Comparison of ENCODE assay signal across 17 mouse cellular contexts in the genomic region with DNA sequence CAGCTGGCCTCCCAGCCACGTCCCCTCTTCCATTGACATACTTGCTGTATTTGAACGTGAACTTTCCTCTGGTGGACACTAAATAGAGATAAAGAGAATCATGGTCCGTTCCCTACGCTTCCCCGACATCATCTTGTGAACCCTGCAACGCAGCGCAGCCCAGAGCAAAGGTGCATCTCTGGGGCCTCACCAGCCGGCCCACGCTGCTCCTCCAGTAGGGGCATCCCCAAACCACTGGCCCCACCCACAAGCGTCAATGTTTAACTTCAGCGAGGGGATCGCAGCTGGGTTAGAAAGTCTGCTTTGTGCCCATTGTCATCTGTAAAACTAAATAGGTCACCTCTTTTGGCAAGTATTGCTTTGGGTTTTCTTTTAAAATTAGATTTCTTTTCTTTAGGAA.
DNase-seq lines count a peak whose midpoint lies in the region; ATAC-seq lines count a peak whose summit lies in the region.
"Had no signal": no experiment of that assay in that cellular context is flagged by ENCODE, and none has a peak within 500 bp of the region (broad histone marks: within the 10 kb centered on the region; RNA-seq: fewer than 3 reads in every experiment).

No protein-coding gene starts in this region.

- H3K9me3 ChIP-seq in liver, embryonic 11.5 days (ENCODE audit: control insufficient read depth, low read length) = no peaks in the 10 kb centered on the region
- no peaks in the 10 kb centered on the region for H3K9me3 ChIP-seq in liver, embryonic 16.5 days (replicated peaks; ENCODE audit: control insufficient read depth, low read length)
- H3K9me3 ChIP-seq in hindbrain, embryonic 12.5 days (replicated peaks) = no peaks in the 10 kb centered on the region
- H3K9me3 ChIP-seq: embryonic facial prominence, embryonic 15.5 days; forebrain, embryonic 12.5 days; limb, embryonic 12.5 days had no signal

- H3K36me3 ChIP-seq in liver, embryonic 11.5 days (ENCODE audit: control insufficient read depth, insufficient read depth, low read length) = peaks cover 9% of the 10 kb centered on the region
- H3K36me3 ChIP-seq in liver, embryonic 16.5 days (ENCODE audit: control insufficient read depth, insufficient read depth) = no peaks in the 10 kb centered on the region
- H3K36me3 ChIP-seq in hindbrain, embryonic 12.5 days = peaks cover 49% of the 10 kb centered on the region

- no peaks in the 10 kb centered on the region; the same call in 1 of the 2 replicates for H3K4me1 ChIP-seq in liver, embryonic 11.5 days (replicated peaks; ENCODE audit: control insufficient read depth, insufficient read depth, low read length)
- H3K4me1 ChIP-seq in liver, embryonic 16.5 days (ENCODE audit: control insufficient read depth, low read depth, low read length) = peaks cover 4% of the 10 kb centered on the region; the same call in 1 of the 2 replicates
- peaks cover 11% of the 10 kb centered on the region for H3K4me1 ChIP-seq in hindbrain, embryonic 12.5 days

- H3K27me3 ChIP-seq in liver, embryonic 11.5 days (replicated peaks; ENCODE audit: control insufficient read depth, insufficient read depth, low read length) = no peaks in the 10 kb centered on the region
- H3K27me3 ChIP-seq in liver, embryonic 16.5 days (ENCODE audit: control insufficient read depth, insufficient read depth, low read depth, low read length) = no peaks in the 10 kb centered on the region
- H3K27me3 ChIP-seq in hindbrain, embryonic 12.5 days = no peaks in the 10 kb centered on the region
- H3K27me3 ChIP-seq: embryonic facial prominence, embryonic 15.5 days; forebrain, embryonic 12.5 days; limb, embryonic 12.5 days had no signal

- no peak overlapping the region for H3K4me2 ChIP-seq in liver, embryonic 11.5 days
- no peak overlapping the region for H3K4me2 ChIP-seq in liver, embryonic 16.5 days (ENCODE audit: low read depth, low read length)
- H3K4me2 ChIP-seq in hindbrain, embryonic 12.5 days (replicated peaks) = no peak overlapping the region
- H3K4me2 ChIP-seq: embryonic facial prominence, embryonic 15.5 days; forebrain, embryonic 12.5 days; limb, embryonic 12.5 days had no signal

- no peak overlapping the region for H3K27ac ChIP-seq in liver, embryonic 11.5 days (ENCODE audit: low read depth, low read length)
- no peak overlapping the region for H3K27ac ChIP-seq in liver, embryonic 16.5 days (ENCODE audit: low read length)
- no peak overlapping the region for H3K27ac ChIP-seq in hindbrain, embryonic 12.5 days
- H3K27ac ChIP-seq: embryonic facial prominence, embryonic 15.5 days; forebrain, embryonic 12.5 days; heart, adult 2 months; limb, embryonic 12.5 days had no signal

- no peak for ATAC-seq in liver, embryonic 11.5 days (replicated peaks; ENCODE audit: low FRiP score)
- peak; percentile 74 for ATAC-seq in liver, embryonic 16.5 days (ENCODE audit: low read depth)
- no peak for ATAC-seq in hindbrain, embryonic 12.5 days (ENCODE audit: low FRiP score)
- ATAC-seq: hindbrain, embryonic 16.5 days; lung, postnatal 0 days had no signal

- WGBS in liver, embryonic 11.5 days = 74% methylated on average over 12 of the region's 12 CpGs
- WGBS in liver, embryonic 16.5 days (ENCODE audit: insufficient replicate concordance) = 72% methylated on average over 12 of the region's 12 CpGs
- WGBS in hindbrain, embryonic 12.5 days = 75% methylated on average over 12 of the region's 12 CpGs

- H3K4me3 ChIP-seq in liver, embryonic 11.5 days (ENCODE audit: low read depth, low read length) = no peak overlapping the region
- H3K4me3 ChIP-seq in liver, embryonic 16.5 days (ENCODE audit: low read depth, low read length) = no peak overlapping the region
- H3K4me3 ChIP-seq in hindbrain, embryonic 12.5 days = no peak overlapping the region
- H3K4me3 ChIP-seq: embryonic facial prominence, embryonic 15.5 days; forebrain, embryonic 12.5 days; heart, adult 2 months; limb, embryonic 12.5 days had no signal

- DNase-seq in liver = peak; percentile 54
- no peak for DNase-seq in liver, embryonic 11.5 days (ENCODE audit: low spot score)
- peak; percentile 59 for DNase-seq in kidney, adult 9 months
- no peak for DNase-seq in yolk sac, embryonic 10.5 days (ENCODE audit: low spot score)
- DNase-seq in adrenal gland, adult 8-10 months = no peak
- DNase-seq in gastrocnemius, adult 18-20 months (ENCODE audit: low spot score) = no peak
- DNase-seq: cerebellum, adult 18-20 months; heart, adult 2 months; heart, postnatal 10 days; layer of hippocampus, postnatal 36 days had no signal

- H3K9ac ChIP-seq in liver, embryonic 11.5 days (ENCODE audit: low read depth, low read length) = no peak overlapping the region
- no peak overlapping the region for H3K9ac ChIP-seq in liver, embryonic 16.5 days (ENCODE audit: low read depth, low read length)
- no peak overlapping the region for H3K9ac ChIP-seq in hindbrain, embryonic 12.5 days
- H3K9ac ChIP-seq: embryonic facial prominence, embryonic 15.5 days; forebrain, embryonic 12.5 days; limb, embryonic 12.5 days had no signal

Comparison
In these comparisons a context has a peak if more than half of its experiments do, and no peak if none do; other contexts are left out.
1. DNase-seq: peak in liver (single experiment) and kidney, adult 9 months (single experiment); none in liver, embryonic 11.5 days (single experiment), yolk sac, embryonic 10.5 days (single experiment), adrenal gland, adult 8-10 months (single experiment) and gastrocnemius, adult 18-20 months (single experiment).